Mouse (Mus musculus) heart, adult 2 months (tissue): ENCODE measurements at regions not wholly inside any gene's neighbourhood (a gene's known extent, or its start where the extent isn't known, plus 50 kb on each side); places are given as distances from the start of the nearest gene placed in this dataset.

Experiments
- CTCF ChIP-seq: fragments of 200-600 bp; IDR thresholded peaks from 2 replicates; pipeline ENCODE4 v1.8.1; 2022; ENCODE audit warnings: antibody characterized with exemption, mild to moderate bottlenecking, moderate library complexity
- EP300 ChIP-seq: fragments of 200-500 bp; IDR thresholded peaks from 2 replicates; pipeline ENCODE4 v1.6.1; 2011; ENCODE audit warnings: low read depth, low read length, control low read depth; ENCODE audit not compliant: insufficient read depth

DNA sequence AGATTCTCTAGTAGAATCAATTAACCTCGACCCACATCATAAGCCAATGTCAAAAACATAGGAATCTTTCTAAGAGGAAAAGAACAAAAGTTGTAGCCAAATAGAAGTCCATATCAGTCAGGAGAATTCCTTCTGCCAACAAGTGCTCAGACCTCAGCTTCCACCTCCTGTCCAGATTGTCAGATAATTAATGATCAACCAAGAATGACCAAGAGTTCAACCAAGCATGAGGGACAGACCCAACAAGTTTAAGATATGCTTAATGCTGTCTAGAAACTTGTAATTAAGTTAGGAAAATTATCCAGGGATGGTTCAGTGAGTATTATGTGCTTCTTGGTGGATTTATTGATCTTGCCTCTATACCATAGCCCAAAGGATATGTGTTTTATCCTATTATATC lies 238.6 kb downstream of the Nedd1 start:
- TF ChIP-seq CTCF, result no peak
- no peak for TF ChIP-seq EP300
